Mouse (Mus musculus) spleen, adult 18-20 months (tissue): ENCODE results near the gene Stra8.

ENCODE experiments used
- DNase-seq, 2 experiments: peaks; one replicate each; pipeline ENCODE4 v3.0.0; 2022; ENCODE audit warnings: mixed read lengths in 2 of 2

Gene Stra8

DNA sequence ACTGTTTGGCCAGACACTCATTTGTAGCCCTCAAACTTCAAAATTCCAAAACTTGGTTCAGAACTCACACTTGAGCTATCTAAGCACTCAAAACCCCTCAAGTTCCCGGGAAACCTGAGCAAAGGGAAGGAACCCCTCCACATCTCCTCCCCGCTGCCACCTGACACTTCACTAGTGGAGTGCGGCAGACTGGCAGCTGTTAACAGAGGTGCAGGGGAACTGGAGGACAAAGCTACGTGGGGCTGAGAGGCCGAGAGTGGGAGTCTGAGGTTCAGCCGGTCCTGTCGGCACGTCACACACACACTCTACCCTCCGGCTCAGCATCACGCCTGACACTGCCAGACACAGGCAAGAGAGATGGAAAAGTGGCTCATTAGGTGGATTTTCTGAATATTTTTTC lies 16.1 kb upstream of the Stra8 start:
- DNase-seq = no peak

DNA sequence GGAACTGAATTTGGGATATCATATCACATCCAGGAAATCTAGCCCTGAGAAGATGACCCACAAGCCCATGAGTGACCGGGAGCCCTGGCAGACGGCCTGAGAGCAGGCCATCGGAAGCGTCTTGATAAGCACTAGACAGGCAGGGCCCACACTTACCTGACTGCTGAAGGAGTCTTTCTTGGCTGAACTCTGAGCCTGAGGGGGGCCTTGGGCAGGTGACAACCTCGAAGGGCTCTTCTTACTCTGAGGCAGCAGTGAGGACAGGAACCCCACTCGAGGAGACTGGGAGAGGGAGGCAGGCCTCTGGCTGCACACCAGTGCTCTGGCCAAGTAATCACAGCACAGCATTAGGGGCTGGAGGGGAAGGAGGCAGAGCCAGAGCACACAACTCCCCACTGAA lies 15.6 kb upstream of the Stra8 start:
- DNase-seq = no peak

DNA sequence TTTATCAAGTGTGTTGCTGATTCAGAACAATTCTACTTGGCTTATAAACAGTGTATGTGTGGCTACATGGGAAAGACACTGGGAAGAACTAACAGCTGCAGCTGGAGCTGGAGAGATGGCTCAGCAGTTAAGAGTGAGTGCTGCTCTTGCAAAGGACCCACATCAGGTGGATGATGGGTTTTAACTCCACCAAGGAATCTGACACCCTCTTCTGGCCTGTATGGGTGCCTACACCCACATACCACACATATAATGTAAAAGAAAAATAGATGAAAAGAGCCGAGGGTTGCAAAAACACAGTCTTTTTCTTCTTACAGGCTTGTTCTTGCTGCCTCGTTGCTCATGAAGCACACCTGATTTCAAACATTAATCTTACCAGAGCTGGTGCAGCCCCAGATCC lies 13.8 kb upstream of the Stra8 start:
- DNase-seq = no peak

DNA sequence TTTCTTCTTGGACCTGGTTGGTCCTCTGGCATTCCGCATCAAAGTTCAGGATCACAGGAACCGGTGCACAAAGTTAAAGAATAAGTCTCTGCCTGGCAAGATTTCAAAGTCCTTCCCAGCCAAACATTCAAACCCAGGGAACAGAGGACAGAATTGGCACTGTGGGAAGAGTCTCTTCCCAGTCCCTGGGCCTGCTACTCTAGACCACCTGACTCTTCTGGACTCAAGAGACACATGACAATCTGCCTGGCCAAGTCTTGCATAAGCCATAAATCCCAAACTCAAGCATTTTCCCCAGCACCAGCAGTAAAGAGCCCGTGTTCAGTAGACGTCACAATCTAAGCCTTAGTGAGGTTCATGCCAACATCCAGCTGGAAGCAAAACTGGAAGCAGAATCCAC lies 13.3 kb upstream of the Stra8 start:
- DNase-seq = no peak

DNA sequence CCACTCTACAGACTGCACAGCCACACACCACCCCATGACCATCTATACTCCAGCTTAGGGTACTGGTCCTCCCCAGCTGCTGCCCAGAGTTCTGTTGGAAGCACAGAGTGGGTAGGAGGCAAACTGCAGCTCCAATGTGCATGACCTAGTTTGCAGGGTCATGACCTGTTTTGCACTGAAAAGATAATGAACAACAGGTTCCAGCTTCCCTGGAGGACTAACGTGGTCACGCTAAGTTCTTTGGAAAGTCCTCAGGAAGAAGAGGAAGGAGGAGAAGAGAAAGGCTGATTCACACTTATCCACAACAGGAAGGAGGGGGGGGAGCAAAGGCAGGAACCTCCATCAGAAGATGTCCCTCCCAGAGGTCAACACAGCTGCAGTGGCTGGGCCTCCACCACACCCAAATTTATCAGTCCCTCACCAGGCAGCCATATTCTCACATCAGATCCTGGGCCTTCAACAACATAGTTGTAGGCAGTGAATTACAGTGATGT lies 12.8 kb upstream of the Stra8 start:
- no peak for DNase-seq

DNA sequence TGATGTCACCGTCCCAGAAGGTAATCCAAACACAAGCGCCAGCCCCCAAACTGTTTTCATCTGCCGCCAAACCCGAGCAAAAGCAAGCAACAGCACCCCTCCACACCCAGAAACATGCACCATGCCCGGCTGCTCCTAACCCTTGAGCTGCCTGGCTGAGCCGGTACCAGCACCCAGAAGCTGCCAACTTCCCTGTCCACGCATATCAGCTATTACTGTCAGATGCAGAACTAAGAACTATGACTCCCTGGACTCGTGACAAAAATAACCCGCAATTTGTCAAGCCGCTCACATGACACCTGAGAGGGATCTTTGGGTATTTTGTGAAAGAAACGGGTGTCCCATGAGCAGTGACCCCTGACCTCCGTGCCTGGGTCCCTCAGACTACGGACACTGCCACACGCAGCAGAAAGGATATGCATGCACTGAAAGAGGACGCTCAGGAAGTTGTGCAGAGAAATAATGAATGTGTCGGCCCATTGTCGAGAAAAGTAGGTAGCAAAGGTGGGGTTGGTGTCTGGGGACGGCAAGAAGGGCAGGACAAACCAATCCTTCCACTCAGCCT lies 12.2 kb upstream of the Stra8 start:
- DNase-seq = no peak

DNA sequence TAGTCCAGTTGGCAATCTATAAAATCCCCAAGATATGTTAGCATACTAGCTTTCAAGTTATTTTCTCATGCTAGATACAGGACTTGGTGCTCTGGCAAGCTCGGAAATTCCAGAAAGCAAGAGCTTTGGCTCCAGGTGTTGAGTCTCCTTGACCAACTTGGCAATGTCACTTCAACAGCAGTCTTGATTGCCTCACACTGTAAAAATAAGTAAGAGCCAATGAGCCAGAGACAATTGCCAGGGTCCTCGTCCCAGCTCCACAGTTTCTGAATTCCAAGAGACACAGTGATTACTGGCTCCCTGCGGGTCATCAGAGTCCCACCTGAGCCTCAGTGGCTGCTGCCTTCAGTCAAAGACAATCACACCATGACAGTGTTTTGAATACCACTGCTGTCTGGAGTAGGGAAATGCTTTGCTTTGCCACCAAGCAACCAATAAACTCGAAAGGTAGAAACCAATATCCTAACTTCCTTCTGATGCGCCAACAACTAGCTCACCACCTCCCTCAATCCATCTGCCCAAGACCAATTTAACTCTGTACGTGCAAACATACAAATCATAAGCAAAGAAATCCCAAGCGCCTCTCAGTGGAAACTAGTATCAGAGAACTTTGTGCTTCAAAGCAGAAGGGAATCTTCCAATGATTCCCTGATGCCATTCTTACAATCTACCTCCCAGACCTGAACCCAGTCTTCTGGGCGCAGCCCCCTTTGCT lies 10.2 kb upstream of the Stra8 start:
- DNase-seq = no peak

DNA sequence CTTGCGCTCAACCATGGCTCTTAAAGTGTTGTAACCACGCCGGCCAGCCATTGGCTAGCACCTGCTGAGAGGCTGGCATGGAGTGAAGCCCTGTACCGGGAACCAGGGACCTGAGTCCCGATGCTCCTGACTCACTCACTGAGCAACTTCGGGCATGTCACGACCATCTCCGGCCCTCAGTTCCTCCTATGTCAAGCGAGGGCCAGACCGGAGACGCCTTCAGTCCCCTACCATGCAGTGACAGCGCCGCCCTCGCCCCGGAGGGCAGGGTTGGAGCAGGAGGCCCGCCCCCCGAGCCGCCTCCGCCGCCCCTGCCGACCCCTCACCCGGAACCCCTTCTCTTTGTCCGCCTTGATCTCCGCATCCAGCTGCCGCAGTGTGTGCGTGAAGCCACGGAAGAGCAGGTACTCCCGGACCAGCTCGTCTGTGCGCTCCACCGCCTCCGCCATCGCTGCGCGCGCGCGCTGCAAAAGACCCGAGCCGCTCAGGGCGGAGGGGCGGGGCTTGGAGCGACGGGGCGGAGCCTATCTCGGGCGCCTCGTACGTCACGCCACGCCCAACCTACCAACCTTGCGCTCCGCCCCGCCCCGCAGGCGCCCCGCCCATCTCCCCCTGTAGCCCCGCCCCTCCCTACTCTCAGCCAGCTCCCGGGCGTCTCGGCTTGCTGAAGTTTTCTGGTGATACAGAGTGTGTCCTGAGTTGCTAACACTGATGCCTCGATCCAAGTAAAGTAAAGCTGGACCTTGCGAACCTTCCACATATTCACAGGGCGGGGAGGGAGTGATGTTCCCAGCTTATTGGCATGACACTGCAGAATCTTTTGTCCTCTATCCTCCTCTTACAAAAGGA lies 9.4 kb upstream of the Stra8 start, which contains the start of gene Wdr91:
TSS of gene Wdr91 (minus strand) at position 506 of the 849 bp plus-strand sequence.
- DNase-seq = peak; percentile 84 to 97

DNA sequence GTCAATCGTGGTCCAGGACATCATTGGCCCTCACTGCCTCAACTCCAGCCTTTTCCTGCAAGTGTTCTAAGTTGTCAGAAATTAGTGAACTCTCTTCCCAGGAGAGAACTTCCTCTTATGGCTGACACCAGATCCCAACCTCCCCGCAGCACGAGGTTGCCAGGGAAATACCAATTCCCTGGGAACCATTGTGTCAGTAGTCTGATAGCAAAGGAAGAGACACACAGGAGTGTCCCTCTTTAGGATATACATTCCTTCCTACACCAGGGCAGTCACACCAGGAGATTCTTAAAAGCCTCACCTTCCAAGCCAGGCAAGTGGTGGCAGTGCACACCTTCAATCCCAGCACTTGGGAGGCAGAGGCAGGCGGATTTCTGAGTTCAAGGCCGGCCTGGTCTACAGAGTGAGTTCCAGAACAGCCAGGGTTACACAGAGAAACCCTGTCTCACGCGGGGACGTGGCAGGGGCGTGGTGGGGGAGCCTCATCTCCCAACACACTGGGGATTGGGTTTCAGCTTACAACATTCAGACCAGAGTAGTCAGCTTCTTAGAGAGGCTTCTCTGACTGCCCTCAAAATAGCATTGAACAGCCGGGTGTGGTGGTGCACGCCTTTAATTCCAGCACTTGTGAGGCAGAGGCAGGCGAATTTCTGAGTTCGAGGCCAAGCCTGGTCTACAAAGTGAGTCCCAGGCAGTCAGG lies 6.5 kb upstream of the Stra8 start:
- DNase-seq = no peak

DNA sequence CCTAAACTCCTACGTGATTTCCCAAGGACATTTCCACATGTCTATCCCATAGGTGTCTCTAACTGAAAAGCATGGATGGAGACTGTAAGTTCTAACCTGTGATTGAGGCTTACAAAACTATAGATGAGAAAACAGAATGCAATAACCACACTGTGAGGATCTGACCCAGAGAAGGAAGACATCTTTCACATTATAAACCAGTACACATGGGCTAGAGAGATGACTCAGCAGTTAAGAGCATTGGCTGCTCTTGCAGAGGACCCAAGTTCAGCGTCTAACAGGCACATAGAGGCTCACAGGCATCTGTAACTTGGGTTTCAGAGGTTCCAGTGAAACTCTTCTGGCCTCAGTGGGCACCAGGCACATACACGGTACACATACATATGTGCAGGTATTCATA lies 5.5 kb upstream of the Stra8 start:
- no peak for DNase-seq

DNA sequence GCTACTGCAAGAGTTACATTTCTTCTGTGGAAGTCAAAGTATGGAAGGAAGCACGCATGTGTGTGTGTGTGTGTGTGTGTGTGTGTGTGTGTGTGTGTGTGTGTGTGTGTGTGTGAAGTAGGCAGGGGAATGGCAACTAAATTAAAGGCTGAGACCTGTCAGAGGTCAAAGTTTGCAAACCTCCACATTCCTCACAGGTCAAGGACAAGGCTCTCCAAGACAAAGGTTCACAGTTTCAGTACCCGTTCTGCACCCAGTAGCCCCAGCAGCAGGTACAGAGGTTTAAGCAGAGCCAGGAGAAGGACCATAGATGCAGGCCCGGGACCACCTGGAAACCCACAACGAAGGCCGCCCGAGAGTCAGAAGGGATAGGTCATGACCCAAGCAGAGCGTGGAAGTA lies 817 bp upstream of the Stra8 start:
- no peak for DNase-seq

DNA sequence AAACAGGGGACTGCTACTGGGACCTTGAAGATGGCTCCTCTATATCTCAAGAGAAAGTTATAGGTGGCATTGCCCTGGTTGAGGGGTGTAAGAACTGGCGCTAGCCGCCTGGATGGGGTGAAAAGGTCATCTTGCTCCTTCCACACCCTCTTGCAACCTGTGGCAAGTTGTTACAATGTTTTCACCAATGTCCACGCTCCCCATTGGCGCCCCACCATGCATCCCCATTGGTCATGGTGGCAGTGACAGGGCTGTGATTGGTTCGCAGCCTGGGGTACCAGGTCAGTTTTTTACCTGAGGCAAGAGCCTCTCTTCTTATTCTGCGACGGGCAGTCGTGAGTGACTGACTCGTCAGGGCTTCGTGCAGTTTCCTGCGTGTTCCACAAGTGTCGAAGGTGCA lies 668 bp downstream of the Stra8 start:
- DNase-seq = no peak

DNA sequence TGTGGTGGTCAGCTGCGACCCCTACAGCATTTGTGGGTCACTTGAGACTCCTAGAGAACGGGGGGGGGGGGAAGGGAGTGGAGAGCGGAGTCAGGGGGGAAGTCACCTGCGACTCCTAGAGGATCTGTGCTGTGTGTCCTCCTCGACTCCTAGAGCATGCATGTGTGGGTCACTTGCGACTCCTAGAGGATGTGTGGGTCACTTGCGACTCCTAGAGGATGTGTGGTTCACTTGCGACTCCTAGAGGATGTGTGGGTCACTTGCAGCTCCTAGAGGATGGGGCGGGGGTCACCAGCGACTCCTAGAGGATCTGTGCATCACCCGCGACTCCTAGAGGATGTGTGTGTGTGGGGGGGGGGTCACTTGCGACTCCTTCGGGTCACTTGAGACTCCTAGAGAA lies 2.0 kb downstream of the Stra8 start:
- peak; percentile 21 to 22 for DNase-seq

DNA sequence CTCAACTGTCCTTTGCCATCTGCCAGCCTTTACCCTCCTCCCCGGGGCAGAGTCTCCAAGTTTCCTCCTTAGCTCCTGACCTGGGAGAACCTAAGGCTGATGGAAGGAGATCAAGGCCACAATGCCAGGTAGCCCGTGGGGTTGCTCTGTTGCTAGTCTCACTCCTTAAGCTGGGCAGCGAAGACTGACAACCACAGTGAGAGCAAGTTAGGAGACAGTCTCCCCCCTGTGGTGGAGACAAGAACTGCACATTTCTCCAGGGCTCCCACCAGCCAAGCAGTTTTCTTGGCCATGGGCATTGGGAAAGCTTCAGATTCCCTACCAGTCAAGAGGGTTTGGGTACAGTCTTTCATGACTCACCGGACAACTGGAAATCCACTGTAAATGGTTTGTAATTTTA lies 7.2 kb downstream of the Stra8 start:
- peak; percentile 26 to 70 for DNase-seq

DNA sequence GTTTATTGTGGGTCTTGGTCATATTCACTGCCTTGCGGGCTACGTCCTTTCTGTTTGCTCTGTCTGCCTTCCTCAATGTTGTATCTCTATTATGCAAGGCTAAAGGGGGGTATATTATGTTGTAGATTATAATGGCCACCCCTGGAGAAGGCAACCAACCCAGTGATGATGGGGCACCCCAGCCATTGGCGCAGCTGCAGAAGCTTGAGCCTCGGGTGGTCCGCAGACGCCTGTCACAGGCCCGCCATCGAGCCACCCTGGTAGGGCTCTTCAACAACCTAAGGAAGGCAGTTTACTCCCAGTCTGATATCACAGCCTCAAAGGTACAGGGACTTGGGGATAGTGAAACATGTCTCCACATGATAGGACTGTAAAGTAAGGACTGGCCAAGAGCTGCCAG lies 7.6 kb downstream of the Stra8 start:
- no peak for DNase-seq

DNA sequence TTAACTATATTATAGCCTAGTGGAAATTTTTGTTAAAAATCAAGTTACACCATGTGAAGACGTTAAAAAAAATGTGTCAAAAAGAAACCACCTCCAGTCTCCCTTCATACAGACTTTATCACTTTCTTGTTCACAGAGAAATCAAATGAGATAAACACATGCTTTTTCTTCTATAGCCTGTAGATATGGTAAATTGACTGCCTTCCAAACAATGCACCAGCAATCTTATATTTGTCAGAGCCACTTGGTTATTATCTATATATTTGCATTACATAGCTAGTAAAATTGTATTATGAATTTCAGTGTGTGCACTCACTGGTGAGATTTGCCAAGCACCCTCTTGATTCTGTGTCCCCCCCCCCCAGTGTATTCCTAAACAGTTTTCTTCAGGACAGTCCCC lies 12.7 kb downstream of the Stra8 start:
- no peak for DNase-seq

DNA sequence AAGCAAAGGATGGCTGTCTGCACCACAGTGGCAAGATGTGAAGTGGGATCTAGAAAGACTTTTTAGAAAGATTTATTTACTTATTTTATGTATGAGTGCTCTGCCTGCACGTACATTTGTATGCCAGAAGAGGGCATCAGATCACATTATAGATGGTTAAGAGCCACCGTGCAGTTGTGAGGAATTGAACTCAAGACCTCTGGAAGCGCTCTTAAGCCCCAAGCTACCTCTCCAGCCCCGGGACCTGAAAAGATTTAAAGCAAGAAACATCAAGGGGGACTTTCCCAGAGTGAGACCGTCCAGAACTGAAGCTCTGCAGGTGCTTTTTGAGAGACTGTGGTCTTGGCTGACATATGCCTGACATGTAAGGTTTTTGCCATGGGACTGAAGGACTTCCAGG lies 16.8 kb downstream of the Stra8 start:
- no peak for DNase-seq

DNA sequence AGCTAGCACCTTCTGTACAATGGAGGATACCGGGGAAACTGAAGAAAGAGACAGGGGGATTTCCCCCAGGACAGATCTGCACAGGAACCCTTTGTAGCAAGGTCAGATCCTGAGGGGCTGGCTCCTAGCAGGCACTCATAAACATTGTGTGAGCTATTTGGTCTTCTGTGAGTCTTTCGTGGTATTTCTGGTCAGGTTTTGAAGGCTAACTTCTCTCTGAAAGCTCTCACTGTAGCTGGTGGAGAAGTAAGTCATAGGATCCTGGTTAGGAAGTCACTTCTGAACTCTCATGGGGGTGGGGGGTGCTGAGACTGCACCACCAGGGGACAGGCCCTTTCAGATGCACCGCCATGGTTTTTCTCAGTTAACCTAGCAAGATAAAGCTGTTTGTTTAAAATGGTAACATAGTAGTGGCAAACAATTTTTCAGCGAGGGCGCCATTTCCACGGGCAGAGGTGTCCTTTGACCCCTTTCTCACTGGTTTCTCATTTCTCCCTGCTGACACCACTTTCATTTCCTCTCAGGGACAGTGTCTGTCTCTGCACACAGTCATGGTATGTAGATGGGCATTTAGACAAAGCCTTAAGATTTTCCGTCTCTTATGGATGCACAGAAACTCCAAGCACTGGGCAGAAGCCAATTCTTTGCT lies 18.4 kb downstream of the Stra8 start:
- DNase-seq = peak in 1 of 2 experiments; percentile 19

DNA sequence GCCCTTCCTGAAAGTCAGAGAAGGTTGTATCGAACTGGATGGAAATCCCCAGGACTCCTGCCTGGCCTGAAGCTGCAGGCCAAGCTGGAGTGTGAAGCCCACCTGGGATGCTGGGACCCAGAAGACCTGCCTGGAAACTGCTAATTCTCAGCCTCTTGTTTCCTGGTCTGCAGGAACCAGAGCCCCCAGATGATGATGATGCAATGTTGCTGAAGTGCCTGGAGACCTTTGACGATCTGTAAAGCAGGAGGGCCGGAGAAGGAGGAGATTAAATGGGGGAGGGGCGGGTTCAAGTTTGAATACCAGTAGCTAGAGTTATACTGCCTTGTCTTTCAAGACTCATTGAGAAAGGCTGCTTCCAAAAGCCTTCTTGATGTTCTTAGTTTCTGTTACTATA lies 19.0 kb downstream of the Stra8 start:
- no peak for DNase-seq

DNA sequence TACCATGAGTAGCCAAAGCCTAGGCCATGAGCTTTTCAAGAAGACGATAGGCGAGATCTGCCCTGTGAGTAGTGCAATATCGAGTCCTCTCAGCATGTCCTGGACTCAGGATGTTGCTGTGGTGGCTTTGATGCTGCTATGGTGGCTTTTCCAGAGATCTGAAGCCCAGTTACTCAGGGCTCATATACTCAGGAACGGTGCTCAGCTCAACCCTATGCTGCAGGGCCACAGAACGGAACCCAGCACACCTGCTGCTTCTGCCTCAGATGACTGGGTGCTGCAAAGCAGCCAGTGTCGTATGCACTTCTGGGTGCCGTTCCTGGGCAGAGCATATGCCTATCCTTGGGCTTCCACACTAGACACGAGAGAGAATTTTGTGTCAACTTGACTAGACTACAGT lies 19.5 kb downstream of the Stra8 start:
- no peak for DNase-seq

DNA sequence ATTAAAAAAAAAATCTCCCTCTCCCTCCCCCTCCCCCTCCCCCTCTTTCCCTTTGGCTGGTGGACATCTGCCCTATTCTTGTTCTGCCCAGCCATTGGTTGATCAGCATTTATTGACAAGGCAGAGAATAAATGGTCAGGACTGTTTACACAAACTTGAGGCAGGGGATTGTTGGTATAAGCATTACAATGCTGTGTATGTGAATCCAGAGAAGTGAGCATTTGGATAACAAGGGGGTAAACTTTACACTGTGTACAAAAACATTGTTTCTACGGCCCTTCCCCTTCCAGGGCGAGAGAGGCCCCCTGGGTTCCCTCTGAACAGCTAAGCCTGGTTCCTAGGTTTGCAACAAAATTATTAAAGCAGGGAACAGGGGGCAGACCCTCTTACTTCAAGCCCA lies 21.5 kb downstream of the Stra8 start:
- DNase-seq = no peak

DNA sequence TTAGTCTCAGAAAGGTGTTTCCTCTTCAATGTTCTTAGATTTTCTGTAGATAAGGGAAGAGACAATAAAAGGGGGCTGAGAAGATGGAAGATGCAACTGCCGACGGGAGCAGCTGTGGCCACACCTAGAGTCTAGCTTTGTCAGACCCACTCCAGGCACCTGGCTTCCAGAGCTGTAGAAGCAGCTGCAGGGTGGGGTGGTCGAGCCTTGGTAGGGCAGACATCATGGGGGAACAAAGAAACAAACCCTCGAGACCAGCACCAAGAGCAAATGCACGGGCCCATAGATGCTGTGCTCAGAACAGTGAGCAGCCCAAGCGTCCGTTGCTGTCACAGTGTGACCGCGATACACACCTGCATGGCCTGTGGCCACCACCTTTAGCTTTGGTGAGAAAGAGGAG lies 22.5 kb downstream of the Stra8 start:
- DNase-seq = no peak

DNA sequence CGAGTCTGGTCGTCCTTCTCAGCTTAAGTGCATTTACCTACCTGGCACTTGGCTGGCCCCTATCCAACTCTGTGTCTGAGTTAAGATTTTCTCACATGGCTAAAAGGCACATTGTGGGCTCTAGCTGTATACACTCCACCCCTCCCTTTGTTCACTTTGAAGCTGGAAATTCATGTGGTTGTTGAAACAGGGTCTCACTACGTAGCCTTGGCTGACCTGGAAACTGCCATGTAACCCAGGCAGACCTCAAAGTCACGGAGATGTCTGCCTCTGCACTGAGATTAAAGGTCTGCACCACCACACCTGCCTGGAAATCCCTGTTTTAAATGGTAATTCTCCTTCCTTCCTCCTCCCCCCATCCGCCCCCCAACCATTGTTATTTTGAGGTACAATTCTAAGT lies 23.5 kb downstream of the Stra8 start:
- no peak for DNase-seq
